Mouse (Mus musculus) left cerebral cortex, adult 2 months (tissue): ENCODE results near the gene Prss57. TPM values are rescaled to one million over a fixed set of nuclear protein-coding genes. Genes with fewer than 3 reads are reported as not detected.

Experiments used
- DNase-seq, 2 experiments: peaks; one replicate each; pipeline ENCODE4 v3.0.0; 2021 to 2022; ENCODE audit warnings: low spot score in 2 of 2, mixed read lengths in 1 of 2; ENCODE audit errors: extremely low spot score in 1 of 2
- H3K27ac ChIP-seq: fragments of 200-600 bp; 2 replicates; pipeline ENCODE4 v1.8.1; 2022
- H3K4me3 ChIP-seq: fragments of 200-600 bp; 2 replicates; pipeline ENCODE4 v1.8.1; 2022
- CTCF ChIP-seq: fragments of 200-600 bp; IDR thresholded peaks from 2 replicates; pipeline ENCODE4 v1.8.1; 2022; ENCODE audit warnings: antibody characterized with exemption, mild to moderate bottlenecking, moderate library complexity
- intact Hi-C: fragments of 180-260 bp; cut with DNase I; formaldehyde crosslinking; loops from one replicate; pipeline ENCODE4 v1.15.1; 2025
- total RNA-seq, 2 experiments: library from RNA; stranded (reverse); gene quantifications; 2 replicates each; pipeline ENCODE4 v1.2.3; 2021

The Prss57 gene
- total RNA-seq, 2 experiments from 2014 or later: 0.58 to 0.75 TPM

DNA sequence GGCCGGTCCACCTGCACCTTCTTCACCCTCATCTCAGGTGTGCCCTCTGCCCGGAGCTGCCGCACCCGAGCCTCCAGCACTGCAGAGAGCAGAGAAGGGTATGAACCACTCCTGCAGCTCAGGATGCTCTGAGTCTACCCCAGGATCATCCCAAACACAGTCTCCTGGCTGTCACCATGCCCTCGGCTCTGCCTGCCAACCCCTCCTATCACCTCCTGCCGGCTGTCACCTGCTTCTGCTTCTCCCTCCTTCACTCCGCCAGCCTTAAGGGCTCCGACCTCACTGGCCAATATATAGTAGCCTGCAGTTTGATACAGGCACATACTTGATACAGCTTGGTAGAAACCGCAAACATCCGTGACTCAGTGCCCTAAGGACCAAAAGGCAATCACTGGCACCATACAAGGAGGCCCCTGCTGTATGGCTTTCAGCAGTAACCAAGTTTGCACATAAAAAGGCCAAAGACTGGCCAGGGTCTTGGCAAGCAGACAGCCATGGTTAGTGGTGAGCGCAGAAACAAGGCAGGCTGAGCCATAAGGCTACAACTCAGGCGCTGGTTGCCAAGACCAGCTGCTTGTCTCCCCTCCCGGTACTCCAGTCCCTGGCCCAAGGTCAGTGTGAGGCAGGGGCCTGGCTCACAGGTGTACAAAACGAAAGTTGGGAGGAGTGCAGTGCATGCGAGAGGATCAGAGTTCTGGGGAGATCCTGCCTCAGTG lies 47.0 kb downstream of the Prss57 start:
- Histone ChIP-seq H3K27ac (no peak overlapping the region), H3K4me3 (no peak overlapping the region)
- intact Hi-C loops: no loop called here
- no peak for TF ChIP-seq CTCF
- DNase-seq: no peak

DNA sequence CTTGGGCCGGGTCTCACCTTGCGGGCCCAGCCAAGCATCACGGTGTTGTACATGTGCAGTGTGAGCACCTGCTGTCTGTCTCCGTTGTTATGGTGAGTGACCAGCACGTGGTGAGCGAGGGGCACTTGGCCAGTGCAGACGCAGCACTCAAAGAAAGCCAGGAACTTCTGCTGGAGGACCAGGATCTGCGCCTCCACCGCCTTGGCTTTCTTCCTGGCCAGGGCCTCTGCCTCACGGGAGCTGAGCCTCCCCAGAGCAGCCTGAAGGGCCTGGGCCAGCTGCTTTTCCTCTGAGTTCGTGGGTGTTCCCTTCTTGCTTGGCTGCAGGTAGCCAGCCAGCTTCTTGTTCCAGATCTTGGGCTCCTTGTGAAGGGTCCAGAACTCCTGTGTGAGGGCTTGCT lies 47.6 kb downstream of the Prss57 start:
- H3K27ac ChIP-seq: no peak overlapping the region
- no peak overlapping the region for H3K4me3 ChIP-seq
- DNase-seq: no peak
- no peak for TF ChIP-seq CTCF
- intact Hi-C loops: no loop called here

DNA sequence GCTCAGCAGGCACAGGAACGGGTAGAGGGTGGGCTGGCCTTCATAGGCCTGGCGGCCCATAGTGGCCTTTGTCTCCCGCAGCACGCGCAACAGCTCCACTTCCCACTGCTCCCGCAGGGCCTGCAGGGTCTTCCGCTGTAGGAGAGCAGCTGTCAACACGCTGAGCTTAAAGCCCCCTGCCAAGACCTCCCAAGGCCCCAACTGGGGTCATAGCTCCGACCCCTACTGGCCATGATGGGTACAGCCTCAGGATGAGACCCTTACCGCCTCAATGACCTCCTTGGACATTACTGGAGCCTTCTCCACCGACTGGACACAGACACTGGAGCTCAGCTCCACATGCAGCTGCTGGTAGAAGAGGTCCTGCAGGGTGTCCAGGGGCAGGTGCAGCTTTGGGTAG lies 49.9 kb downstream of the Prss57 start:
- Histone ChIP-seq H3K4me3 (no peak overlapping the region), H3K27ac (no peak overlapping the region)
- intact Hi-C loops: no loop called here
- peak; percentile 43 for TF ChIP-seq CTCF
- DNase-seq: no peak

DNA sequence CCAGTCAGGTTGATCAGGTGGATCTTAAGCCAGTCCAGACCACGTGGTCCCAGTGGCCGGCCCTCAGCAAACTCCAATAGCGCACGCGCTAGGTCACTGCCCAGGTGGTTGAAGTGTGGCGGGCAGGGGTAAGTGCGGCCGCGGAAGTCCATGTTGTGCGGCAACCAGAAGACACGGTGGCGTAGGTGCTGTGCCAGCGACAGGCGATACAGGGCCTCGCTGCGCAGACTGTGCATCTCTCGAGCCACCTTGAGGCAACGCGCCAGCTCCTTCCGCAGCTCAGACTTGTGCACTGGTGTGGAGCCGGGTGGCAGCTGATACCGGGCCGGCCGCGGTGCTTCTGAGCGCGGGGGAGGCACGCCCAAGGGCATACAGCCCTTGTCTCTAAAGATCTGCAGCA lies 51.5 kb downstream of the Prss57 start:
- DNase-seq: no peak
- H3K27ac ChIP-seq: no peak overlapping the region
- intact Hi-C loops: no loop called here
- TF ChIP-seq CTCF: no peak
- no peak overlapping the region for H3K4me3 ChIP-seq

DNA sequence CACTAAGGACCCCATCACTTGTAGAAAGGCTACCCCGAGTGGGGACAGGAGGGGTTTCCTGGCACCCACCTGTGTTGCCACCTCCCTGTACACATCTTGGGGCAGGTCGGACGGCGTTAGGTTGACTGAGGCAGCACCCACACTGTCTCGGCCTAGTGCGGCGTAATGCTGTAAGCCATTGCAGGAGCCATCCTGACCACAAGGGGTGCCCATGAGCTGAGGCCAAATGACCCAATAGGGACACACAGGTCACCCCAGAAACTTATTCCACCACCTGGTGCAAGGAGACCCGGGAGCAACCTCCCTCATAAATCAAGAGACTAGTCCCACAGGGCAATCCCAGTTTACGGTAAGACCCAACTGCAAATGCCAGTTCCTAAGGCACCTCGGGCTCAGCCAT lies 52.5 kb downstream of the Prss57 start:
- TF ChIP-seq CTCF: peak; percentile 62
- Histone ChIP-seq H3K27ac (no peak overlapping the region), H3K4me3 (no peak overlapping the region)
- intact Hi-C loops: no loop called here
- no peak for DNase-seq

DNA sequence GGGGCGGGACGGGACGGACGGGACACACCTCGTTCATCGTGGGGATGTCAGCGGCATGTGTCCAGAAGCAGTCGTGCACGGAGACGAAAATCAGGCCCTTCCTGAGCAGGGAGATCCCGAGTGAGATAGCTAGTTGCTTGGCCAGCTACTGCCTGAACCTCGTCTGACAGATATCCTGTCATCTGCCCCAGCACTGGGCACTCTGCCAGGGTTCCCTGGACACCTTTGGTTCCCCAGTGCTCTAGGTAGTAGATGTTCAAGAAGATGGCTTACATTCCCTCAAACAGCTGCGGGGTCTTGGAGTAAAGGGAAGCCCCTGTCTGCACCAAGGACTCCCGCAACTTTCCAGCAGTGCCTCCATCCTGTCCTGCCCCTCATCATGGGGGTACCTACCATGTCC lies 54.1 kb downstream of the Prss57 start:
- no peak for TF ChIP-seq CTCF
- no peak overlapping the region for H3K4me3 ChIP-seq
- no peak for DNase-seq
- no peak overlapping the region for H3K27ac ChIP-seq
- intact Hi-C loops: no loop called here

DNA sequence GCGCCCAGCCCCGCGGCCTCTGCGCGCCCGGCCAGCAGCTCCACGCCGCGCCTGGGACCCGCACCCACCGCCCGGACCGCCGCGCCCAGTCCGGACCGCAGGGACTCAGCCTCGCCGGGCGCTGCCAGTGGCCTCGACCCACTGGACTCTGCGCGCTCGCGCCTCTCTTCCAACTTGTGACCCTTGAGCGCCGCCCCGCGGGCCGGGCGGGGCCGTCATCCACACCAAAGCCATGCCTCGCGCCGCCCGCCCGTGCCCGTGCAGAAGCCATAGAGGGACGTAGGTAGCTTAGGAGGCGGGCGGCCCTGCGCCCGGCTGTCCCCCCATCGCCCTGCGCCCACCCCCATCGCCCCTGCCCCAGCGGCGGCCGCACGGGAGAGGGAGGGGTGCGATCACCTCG lies 55.4 kb downstream of the Prss57 start:
- no peak for DNase-seq
- no peak for TF ChIP-seq CTCF
- Histone ChIP-seq H3K4me3 (no peak overlapping the region), H3K27ac (no peak overlapping the region)
- intact Hi-C loops: no loop called here

DNA sequence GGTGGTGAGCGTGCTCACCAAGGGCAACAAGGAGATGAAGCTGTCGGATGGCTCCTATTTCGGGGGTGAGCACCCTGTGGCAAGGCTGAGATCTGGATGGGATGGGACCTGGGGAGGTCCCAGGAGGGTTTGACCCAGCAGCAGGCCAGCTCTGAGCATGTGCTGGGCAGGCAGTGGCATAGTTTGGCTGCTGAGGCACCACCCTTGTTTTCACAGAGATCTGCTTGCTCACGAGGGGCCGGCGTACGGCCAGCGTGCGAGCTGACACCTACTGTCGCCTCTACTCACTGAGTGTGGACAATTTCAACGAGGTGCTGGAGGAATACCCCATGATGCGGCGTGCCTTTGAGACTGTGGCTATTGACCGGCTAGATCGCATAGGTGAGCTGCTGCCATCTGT lies 56.9 kb downstream of the Prss57 start:
- TF ChIP-seq CTCF: no peak
- Histone ChIP-seq H3K27ac (no peak overlapping the region), H3K4me3 (no peak overlapping the region)
- DNase-seq: no peak
- intact Hi-C loops: no loop called here

DNA sequence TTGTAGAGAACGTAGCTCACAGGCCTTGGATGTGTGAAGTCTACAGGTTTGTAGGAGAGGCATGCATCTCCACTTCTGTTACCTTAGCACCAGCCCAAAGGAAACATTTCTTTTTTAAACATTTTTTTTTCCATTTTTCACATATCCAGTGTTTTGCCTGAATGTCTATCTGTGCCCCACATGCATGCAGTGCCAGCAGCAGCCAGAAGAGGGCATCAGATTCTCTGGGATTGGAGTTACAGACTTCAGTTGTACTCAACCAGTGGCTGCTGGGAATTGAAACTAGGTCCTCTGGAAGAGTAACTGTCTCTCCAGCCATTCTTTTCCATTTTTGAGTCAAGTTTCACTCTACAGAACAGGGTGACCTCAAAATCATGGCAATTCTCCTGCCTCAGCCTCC lies 58.3 kb downstream of the Prss57 start:
- H3K27ac ChIP-seq: no peak overlapping the region
- peak; percentile 71 for TF ChIP-seq CTCF
- no peak for DNase-seq
- H3K4me3 ChIP-seq: no peak overlapping the region
- intact Hi-C loops: no loop called here

Other genes with a start within 250 kb of the Prss57 start
- 10 to 100 TPM; 51.2 to 54.9 TPM for gene Mier2, start 235.8 kb downstream of the Prss57 start, total RNA-seq
- gene Theg, start 203.6 kb downstream of the Prss57 start, total RNA-seq: 1 to 10 TPM in 1 of 2 experiments, under 1 TPM in 1; 0.87 to 1.4 TPM
- 10 to 100 TPM; 16.8 to 17.1 TPM for gene C2cd4c, start 176.9 kb downstream of the Prss57 start, total RNA-seq
- gene Shc2, start 153.0 kb downstream of the Prss57 start, total RNA-seq: 10 to 100 TPM; 47.8 to 48.1 TPM
- under 1 TPM in 1 of 2 experiments, not detected in 1; 0.27 TPM for gene Odf3l2, start 145.2 kb downstream of the Prss57 start, total RNA-seq
- gene Madcam1, start 126.4 kb downstream of the Prss57 start, total RNA-seq: not detected
- gene Tpgs1, start 121.6 kb downstream of the Prss57 start, total RNA-seq: 10 to 100 TPM; 79.3 to 80.6 TPM
- 10 to 100 TPM; 80.7 to 84.8 TPM for gene Cdc34, start 108.8 kb downstream of the Prss57 start, total RNA-seq
- gene Gzmm, start 101.9 kb downstream of the Prss57 start, total RNA-seq: 1 to 10 TPM; 2.1 to 4.0 TPM
- gene Bsg, start 86.5 kb downstream of the Prss57 start, total RNA-seq: 100 to 1,000 TPM; 539 to 573 TPM
- gene Hcn2, start 74.3 kb downstream of the Prss57 start, total RNA-seq: 100 to 1,000 TPM; 129 to 142 TPM
- 10 to 100 TPM; 45.1 to 51.6 TPM for gene Polrmt, start 44.4 kb downstream of the Prss57 start, total RNA-seq
- 1 to 10 TPM; 4.5 to 4.8 TPM for gene Fgf22, start 35.9 kb downstream of the Prss57 start, total RNA-seq
- 10 to 100 TPM; 93.3 to 97.5 TPM for gene Rnf126, start 24.0 kb downstream of the Prss57 start, total RNA-seq
- gene Fstl3, start 13.7 kb downstream of the Prss57 start, total RNA-seq: 1 to 10 TPM; 2.5 to 2.6 TPM
- gene Palm, start 2.6 kb upstream of the Prss57 start, total RNA-seq: 100 to 1,000 TPM; 293 to 312 TPM
- under 1 TPM; 0.59 to 0.89 TPM for gene Misp, start 30.0 kb upstream of the Prss57 start, total RNA-seq
- 10 to 100 TPM; 55.5 to 61.7 TPM for gene Ptbp1, start 63.5 kb upstream of the Prss57 start, total RNA-seq
- 1 to 10 TPM; 1.7 to 2.6 TPM for gene Prtn3, start 83.5 kb upstream of the Prss57 start, total RNA-seq
- gene Plppr3, start 83.7 kb upstream of the Prss57 start, total RNA-seq: 10 to 100 TPM; 51.8 to 63.0 TPM
- gene Elane, start 95.3 kb upstream of the Prss57 start, total RNA-seq: not detected
- not detected for gene Cfd, start 99.9 kb upstream of the Prss57 start, total RNA-seq
- gene Med16, start 118.0 kb upstream of the Prss57 start, total RNA-seq: 10 to 100 TPM; 55.3 to 55.5 TPM
- gene Gm26602, start 119.9 kb upstream of the Prss57 start, total RNA-seq: not detected
- gene Kiss1r, start 126.0 kb upstream of the Prss57 start, total RNA-seq: 1 to 10 TPM; 6.6 to 9.1 TPM
- gene R3hdm4, start 130.2 kb upstream of the Prss57 start, total RNA-seq: 100 to 1,000 TPM; 318 to 346 TPM
- 1 to 10 TPM; 5.7 to 10.0 TPM for gene Arid3a, start 136.1 kb upstream of the Prss57 start, total RNA-seq
- 10 to 100 TPM; 45.4 to 49.4 TPM for gene Wdr18, start 169.2 kb upstream of the Prss57 start, total RNA-seq
- gene Grin3b, start 179.8 kb upstream of the Prss57 start, total RNA-seq: under 1 TPM; 0.14 to 0.20 TPM
- 100 to 1,000 TPM; 122 to 126 TPM for gene Tmem259, start 193.4 kb upstream of the Prss57 start, total RNA-seq
- 1 to 10 TPM; 5.6 to 8.0 TPM for gene Cnn2, start 197.6 kb upstream of the Prss57 start, total RNA-seq
- 10 to 100 TPM; 13.5 to 13.8 TPM for gene Abca7, start 205.5 kb upstream of the Prss57 start, total RNA-seq
- gene Arhgap45, start 225.7 kb upstream of the Prss57 start, total RNA-seq: 1 to 10 TPM; 3.5 TPM
- 10 to 100 TPM; 73.0 to 76.0 TPM for gene Polr2e, start 248.8 kb upstream of the Prss57 start, total RNA-seq